Mouse (Mus musculus): ENCODE results near the gene Sbno1.

DNA sequence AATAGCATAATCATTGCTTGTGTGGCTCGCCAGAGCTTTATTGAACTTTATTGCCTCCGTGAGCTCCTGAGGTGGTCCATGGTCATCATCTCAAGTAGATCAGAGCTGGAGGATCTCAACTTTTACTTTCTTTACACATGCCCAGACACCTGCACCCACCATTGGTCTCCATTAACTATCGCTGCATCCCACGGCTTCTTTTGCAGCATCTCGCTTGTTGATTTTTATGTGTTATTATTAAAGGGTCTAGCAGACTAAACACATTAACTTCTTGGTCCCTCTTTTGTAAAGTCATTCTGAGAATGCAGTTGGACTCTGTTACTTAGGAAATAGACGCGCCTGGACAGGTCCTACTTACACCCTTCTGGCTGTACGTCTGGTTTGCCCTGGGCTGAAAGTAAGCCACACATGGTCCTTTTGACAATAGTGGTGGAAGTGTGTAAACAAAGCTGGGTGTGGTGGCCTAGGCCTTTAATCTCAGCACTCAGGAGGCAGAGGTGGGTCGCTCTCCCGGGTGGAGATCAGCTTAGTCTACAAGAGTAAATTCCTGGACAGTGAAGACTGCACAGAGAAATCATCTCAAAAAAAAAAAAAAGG lies 772 bp upstream of the Sbno1 start:
- TF ChIP-seq ZC3H11A (IDR thresholded peaks at IDR 0.05; ENCODE audit: low read depth, low read length) (no peak), SMC3 (IDR thresholded peaks at IDR 0.05; ENCODE audit: low read depth, low read length) (no peak), ZNF384 (IDR thresholded peaks at IDR 0.05; ENCODE audit: low read depth, low read length) (no peak), MAFK (IDR thresholded peaks at IDR 0.05; ENCODE audit: borderline replicate concordance, low read depth, low read length) (no peak), MYC (IDR thresholded peaks at IDR 0.05; ENCODE audit: low read depth, low read length) (no peak), POLR2A (IDR thresholded peaks at IDR 0.05; ENCODE audit: control insufficient read depth in 1 of 2, insufficient read depth in 1 of 2, low read depth in 1 of 2, low read length in 2 of 2, poor library complexity in 1 of 2) (no peak), ZKSCAN1 (IDR thresholded peaks at IDR 0.05; ENCODE audit: low read depth, low read length) (no peak), CTCF (IDR thresholded peaks at IDR 0.05 in 2 of 3, conservative IDR thresholded peaks at IDR 0.05 in 1 of 3; ENCODE audit: control insufficient read depth in 1 of 3, insufficient read depth in 1 of 3, low read depth in 2 of 3, low read length in 3 of 3, poor library complexity in 1 of 3, severe bottlenecking in 1 of 3) (no peak), GABPA (IDR thresholded peaks at IDR 0.05; ENCODE audit: low read depth, low read length) (no peak), GATA1 (IDR thresholded peaks at IDR 0.05; ENCODE audit: low read depth, low read length) (no peak), MAX (IDR thresholded peaks at IDR 0.05; ENCODE audit: low read length) (no peak)

Data from MEL (cell line).